Mouse (Mus musculus) leukemia stem cell, adult 10-12 weeks (primary cell): Measurements from ENCODE around the gene Ahnak2. TPM values are rescaled to one million over a fixed set of nuclear protein-coding genes. Genes with fewer than 3 reads are reported as not detected.

Experiments used
- polyA plus RNA-seq: library from polyadenylated mRNA; stranded (reverse); fragments of >175 nt; gene quantifications from 2 replicates; pipeline ENCODE4 v1.2.3, GENCODE M21; 2012; ENCODE audit warnings: low replicate concordance

Gene Ahnak2
- 0.32 and 0.47 TPM in 2 replicates for polyA plus RNA-seq

GRCm38 (mm10) chr12:112801864-112802846 is at the start of gene Ahnak2:
Gene Ahnak2 (minus strand): TSS chr12:112802657.

GRCm38 (mm10) chr12:112829244-112829864 is 26.9 kb upstream of the Ahnak2 start, which contains the start of gene Cdca4:
Gene Cdca4 (minus strand): TSS chr12:112829423.

GRCm38 (mm10) chr12:112808587-112809364 is 6.3 kb upstream of the Ahnak2 start, which contains the start of gene Clba1:
Gene Clba1 (plus strand): TSS chr12:112808937.

GRCm38 (mm10) chr12:112760154-112760926 is 42.1 kb downstream of the Ahnak2 start, which contains the start of gene Pld4:
Gene Pld4 (plus strand): TSS chr12:112760655.

Other genes starting within 250 kb of the Ahnak2 start
- 29.8 and 43.1 TPM in 2 replicates for gene Inf2, start 213.9 kb downstream of the Ahnak2 start, polyA plus RNA-seq
- 4.2 and 11.8 TPM in 2 replicates for gene Adssl1, start 182.6 kb downstream of the Ahnak2 start, polyA plus RNA-seq
- 34.5 and 74.5 TPM in 2 replicates for gene Siva1, start 158.0 kb downstream of the Ahnak2 start, polyA plus RNA-seq
- gene Akt1, start 127.8 kb downstream of the Ahnak2 start, polyA plus RNA-seq, result 346 and 443 TPM in 2 replicates
- 7.8 and 9.7 TPM in 2 replicates for gene Zbtb42, start 123.8 kb downstream of the Ahnak2 start, polyA plus RNA-seq
- 2.1 and 4.2 TPM in 2 replicates for gene Cep170b, start 82.2 kb downstream of the Ahnak2 start, polyA plus RNA-seq
- 37.1 and 44.0 TPM in 2 replicates for gene Pld4, start 42.0 kb downstream of the Ahnak2 start, polyA plus RNA-seq
- 0.57 and 1.5 TPM in 2 replicates for gene Clba1, start 6.3 kb upstream of the Ahnak2 start, polyA plus RNA-seq
- 11.9 and 32.7 TPM in 2 replicates for gene Cdca4, start 26.8 kb upstream of the Ahnak2 start, polyA plus RNA-seq
- gene Gpr132, start 65.6 kb upstream of the Ahnak2 start, polyA plus RNA-seq, result 1.8 and 1.9 TPM in 2 replicates
- 0.69 and 1.1 TPM in 2 replicates for gene Jag2, start 127.1 kb upstream of the Ahnak2 start, polyA plus RNA-seq
- 2.9 and 5.3 TPM in 2 replicates for gene Nudt14, start 139.5 kb upstream of the Ahnak2 start, polyA plus RNA-seq
- 48.7 and 111 TPM in 2 replicates for gene Btbd6, start 173.8 kb upstream of the Ahnak2 start, polyA plus RNA-seq
- 27.5 and 38.0 TPM in 2 replicates for gene Brf1, start 198.0 kb upstream of the Ahnak2 start, polyA plus RNA-seq
- 19.1 and 21.8 TPM in 2 replicates for gene Pacs2, start 211.9 kb upstream of the Ahnak2 start, polyA plus RNA-seq